Mouse (Mus musculus): Measurements from ENCODE around the gene Tead3. TPM values are rescaled to one million over a fixed set of nuclear protein-coding genes. Genes with fewer than 3 reads are reported as not detected.

Gene Tead3
- polyA plus RNA-seq, 1 experiment from 2014 or later = 6.5 TPM

DNA sequence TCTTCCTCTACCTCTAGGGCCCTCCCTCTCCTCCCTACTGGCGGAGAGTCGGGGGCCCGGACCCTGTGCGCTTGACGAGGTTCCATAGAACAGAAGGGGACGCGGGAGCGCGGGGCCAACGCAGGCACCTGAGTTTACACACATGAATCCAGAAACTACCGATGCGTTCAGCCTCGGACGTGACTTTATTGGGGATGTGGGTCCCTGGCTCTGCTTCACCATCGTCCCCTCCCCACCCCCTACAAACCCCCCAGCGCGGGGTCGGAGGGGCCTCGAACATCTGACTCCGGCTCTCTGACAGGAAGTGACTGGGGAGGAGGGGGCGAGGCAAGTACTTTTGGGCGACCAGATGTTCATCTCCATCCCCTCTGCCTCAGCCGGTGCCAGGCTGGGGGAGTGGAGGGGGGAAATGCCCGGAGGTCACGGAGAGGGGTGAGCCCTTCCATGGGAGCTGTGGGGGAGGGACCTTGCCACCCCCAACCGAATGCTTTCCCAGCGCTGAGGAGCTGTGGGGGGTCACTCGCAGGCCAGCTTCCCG lies 805 bp upstream of the Tead3 start:
- peaks cover 50% of the 10 kb centered on the region for H3K4me1 ChIP-seq
- DNase-seq (ENCODE audit: low spot score) = no peak
- no peaks in the 10 kb centered on the region for H3K9me3 ChIP-seq
- WGBS = 0% methylated on average over 29 of the region's 29 CpGs
- H3K27me3 ChIP-seq (ENCODE audit: insufficient read depth, poor library complexity, severe bottlenecking) = peaks cover 30% of the 10 kb centered on the region
- peak overlapping the region; percentile 96 for H3K27ac ChIP-seq
- peak overlapping the region; percentile 91 for H3K4me3 ChIP-seq
- H3K36me3 ChIP-seq = peaks cover 3% of the 10 kb centered on the region; the same call in 1 of the 2 replicates

DNA sequence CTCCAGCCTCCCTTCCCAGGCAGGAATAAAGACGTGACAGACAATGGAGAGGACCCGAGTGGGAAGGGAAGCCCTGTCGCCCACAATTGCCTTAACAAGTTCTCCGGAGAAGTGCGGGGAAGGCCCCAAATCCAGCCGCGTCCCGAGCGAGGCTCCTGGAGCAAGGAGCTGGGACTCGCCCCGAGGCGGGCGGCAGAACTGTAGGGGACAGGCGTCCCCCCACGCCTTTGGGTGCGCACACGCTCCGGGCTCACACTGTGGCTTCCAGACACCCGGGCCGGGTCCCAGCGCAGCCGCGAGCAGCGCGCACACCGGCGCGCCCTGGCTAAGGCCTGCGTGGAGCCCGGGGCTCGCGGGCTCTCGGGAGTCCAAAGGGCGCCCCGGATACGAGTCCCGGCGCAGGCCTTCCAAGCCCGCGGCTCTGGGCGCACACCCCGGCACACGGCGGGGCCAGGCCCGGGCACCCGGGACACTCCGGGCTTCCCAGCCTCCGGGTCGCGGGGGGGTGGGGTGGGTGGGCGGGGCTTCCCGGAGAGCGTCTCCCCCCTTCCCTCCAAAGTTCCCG lies 634 bp downstream of the Tead3 start:
- H3K4me3 ChIP-seq = peak overlapping the region; percentile 91
- H3K27me3 ChIP-seq (ENCODE audit: insufficient read depth, poor library complexity, severe bottlenecking) = peaks cover 33% of the 10 kb centered on the region
- peaks cover 3% of the 10 kb centered on the region; the same call in 1 of the 2 replicates for H3K36me3 ChIP-seq
- no peak for DNase-seq (ENCODE audit: low spot score)
- under 1% methylated on average over 54 of the region's 54 CpGs for WGBS
- no peaks in the 10 kb centered on the region for H3K9me3 ChIP-seq
- H3K4me1 ChIP-seq = peaks cover 64% of the 10 kb centered on the region
- H3K27ac ChIP-seq = peak overlapping the region; percentile 96

DNA sequence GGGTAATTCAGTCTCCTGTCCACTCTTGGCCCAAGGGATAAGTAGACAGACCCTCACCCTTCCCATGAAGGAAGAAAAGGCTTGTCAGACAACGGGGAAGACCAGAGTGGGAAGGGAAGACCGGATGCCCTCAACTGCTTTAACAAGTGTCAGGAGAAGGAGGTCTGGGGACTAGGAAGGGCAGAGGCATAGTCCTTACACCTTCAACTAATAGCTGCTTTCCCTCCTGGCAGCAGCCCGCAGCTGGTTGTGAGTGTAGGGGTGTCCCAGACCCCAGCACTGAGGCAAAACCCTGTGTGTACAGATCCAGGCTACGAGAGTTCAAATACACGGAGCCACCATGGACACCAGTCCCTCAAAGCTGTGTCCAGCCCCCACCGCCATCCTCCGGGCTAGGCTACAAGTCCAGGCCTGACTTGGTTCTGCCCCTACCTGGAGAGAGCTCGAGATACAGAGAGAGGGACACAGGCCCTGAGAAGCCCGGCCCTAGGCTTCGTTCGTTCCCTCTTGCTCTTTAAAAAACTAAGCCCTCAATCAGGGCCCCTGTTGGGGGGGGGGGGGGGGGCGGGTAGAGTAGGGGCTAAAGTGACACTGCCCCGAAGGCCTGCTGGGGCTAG lies 1.2 kb downstream of the Tead3 start:
- Histone ChIP-seq H3K27ac (peak overlapping the region; percentile 96), H3K27me3 (ENCODE audit: insufficient read depth, poor library complexity, severe bottlenecking) (peaks cover 35% of the 10 kb centered on the region), H3K4me3 (peak overlapping the region; percentile 91), H3K9me3 (no peaks in the 10 kb centered on the region), H3K36me3 (peaks cover 3% of the 10 kb centered on the region; the same call in 1 of the 2 replicates), H3K4me1 (peaks cover 70% of the 10 kb centered on the region)
- no peak for DNase-seq (ENCODE audit: low spot score)
- WGBS = 11% methylated on average over 13 of the region's 13 CpGs

DNA sequence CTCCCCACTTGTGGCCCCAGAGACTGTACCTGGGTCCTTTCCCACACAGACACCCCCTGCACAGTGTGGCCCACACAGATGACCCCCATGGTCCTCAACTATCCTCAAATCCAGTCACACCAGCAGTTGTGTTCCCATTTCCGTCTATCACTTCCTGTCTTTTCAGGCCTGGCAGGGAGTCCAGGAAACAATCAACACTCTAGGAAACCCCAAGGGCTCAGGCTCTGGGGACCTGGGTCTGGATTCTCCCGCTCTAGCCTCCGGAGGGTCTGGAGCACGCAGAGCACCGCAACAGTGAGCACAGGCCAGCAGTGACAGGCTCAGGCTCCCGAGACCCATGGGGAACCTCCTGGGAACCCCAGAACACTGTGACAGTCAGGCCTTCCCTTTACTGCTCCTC lies 2.4 kb downstream of the Tead3 start:
- 44% methylated on average over 6 of the region's 6 CpGs for WGBS
- H3K27ac ChIP-seq = peak overlapping the region; percentile 75
- H3K27me3 ChIP-seq (ENCODE audit: insufficient read depth, poor library complexity, severe bottlenecking) = peaks cover 32% of the 10 kb centered on the region
- H3K4me3 ChIP-seq = peak overlapping the region; percentile 91
- peaks cover 82% of the 10 kb centered on the region for H3K4me1 ChIP-seq
- no peaks in the 10 kb centered on the region for H3K9me3 ChIP-seq
- H3K36me3 ChIP-seq = peaks cover 3% of the 10 kb centered on the region; the same call in 1 of the 2 replicates
- no peak for DNase-seq (ENCODE audit: low spot score)

DNA sequence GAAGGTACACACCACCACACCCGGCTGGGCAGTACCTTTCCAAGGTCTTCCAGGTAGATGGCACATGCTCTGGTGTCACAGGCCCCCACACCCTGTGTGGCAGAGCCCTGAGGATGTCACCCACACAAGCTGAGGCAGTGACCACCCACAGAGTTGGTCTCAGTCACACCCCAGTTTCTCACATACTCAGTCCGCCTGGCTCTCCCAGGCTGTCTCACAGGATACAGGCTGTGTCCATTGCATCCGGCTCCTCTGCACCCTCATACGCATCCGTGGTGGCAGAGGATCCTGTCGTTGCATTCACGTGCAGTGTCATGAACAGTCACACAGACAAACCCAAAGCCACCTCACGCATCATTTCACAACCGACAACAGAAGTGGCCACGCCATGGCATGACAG lies 3.3 kb downstream of the Tead3 start:
- no peak for DNase-seq (ENCODE audit: low spot score)
- Histone ChIP-seq H3K27me3 (ENCODE audit: insufficient read depth, poor library complexity, severe bottlenecking) (peaks cover 23% of the 10 kb centered on the region), H3K4me3 (no peak overlapping the region), H3K36me3 (peaks cover 3% of the 10 kb centered on the region; the same call in 1 of the 2 replicates), H3K9me3 (no peaks in the 10 kb centered on the region), H3K27ac (no peak overlapping the region), H3K4me1 (peaks cover 86% of the 10 kb centered on the region)
- 79% methylated on average over 10 of the region's 10 CpGs for WGBS

- Histone ChIP-seq H3K27ac (peak overlapping the region; percentile 91), H3K4me1 (peaks cover 84% of the 10 kb centered on the region), H3K36me3 (peaks cover 3% of the 10 kb centered on the region; the same call in 1 of the 2 replicates), H3K9me3 (no peaks in the 10 kb centered on the region), H3K27me3 (ENCODE audit: insufficient read depth, poor library complexity, severe bottlenecking) (peaks cover 9% of the 10 kb centered on the region; the same call in 1 of the 2 replicates), H3K4me3 (peak overlapping the region; percentile 47)
- WGBS = 8% methylated on average over 10 of the region's 10 CpGs
- no peak for DNase-seq (ENCODE audit: low spot score)
Observed at GRCm38 (mm10) chr17:28345882-28346281, 4.7 kb downstream of the Tead3 start.

DNA sequence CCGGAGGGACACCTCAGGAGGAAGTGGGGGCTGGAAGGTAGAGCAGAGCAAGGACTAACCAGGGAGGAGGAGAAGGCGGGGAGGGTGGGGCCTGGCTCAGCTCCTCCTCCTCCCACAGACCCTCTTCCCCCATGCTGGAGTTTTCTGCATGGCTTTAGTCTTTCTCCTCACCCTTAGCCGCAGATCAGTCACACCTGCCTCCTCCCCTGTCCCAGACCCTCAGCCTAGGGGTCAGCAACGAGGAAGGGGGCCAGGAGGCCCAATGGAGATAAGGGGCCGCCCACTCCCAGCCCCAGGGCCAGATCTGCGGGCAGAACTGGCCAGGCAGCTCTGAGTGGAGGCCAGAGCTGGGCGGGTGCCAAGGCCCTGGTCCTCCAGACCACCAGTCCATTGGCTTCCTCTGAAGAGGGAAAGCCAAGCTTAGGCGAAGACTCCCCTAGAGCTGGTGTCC lies 5.3 kb downstream of the Tead3 start:
- 5% methylated on average over 7 of the region's 8 CpGs for WGBS
- peaks cover 6% of the 10 kb centered on the region for H3K36me3 ChIP-seq
- DNase-seq (ENCODE audit: low spot score) = no peak
- H3K27me3 ChIP-seq (ENCODE audit: insufficient read depth, poor library complexity, severe bottlenecking) = peaks cover 9% of the 10 kb centered on the region; the same call in 1 of the 2 replicates
- peak overlapping the region; percentile 47 for H3K4me3 ChIP-seq
- peaks cover 86% of the 10 kb centered on the region for H3K4me1 ChIP-seq
- H3K9me3 ChIP-seq = no peaks in the 10 kb centered on the region
- H3K27ac ChIP-seq = peak overlapping the region; percentile 91

GRCm38 (mm10) chr17:28344670-28345069 lies 5.9 kb downstream of the Tead3 start:
- no peak for DNase-seq (ENCODE audit: low spot score)
- WGBS = 19% methylated on average over 3 of the region's 3 CpGs
- peaks cover 91% of the 10 kb centered on the region for H3K4me1 ChIP-seq
- peaks cover 13% of the 10 kb centered on the region for H3K36me3 ChIP-seq
- H3K27ac ChIP-seq = peak overlapping the region; percentile 91
- H3K9me3 ChIP-seq = 0 out of 2 replicates have a peak, but pooled peaks cover 2% of the 10 kb centered on the region
- H3K27me3 ChIP-seq (ENCODE audit: insufficient read depth, poor library complexity, severe bottlenecking) = peaks cover 9% of the 10 kb centered on the region; the same call in 1 of the 2 replicates
- peak overlapping the region; percentile 47 for H3K4me3 ChIP-seq

GRCm38 (mm10) chr17:28344050-28344607 lies 6.5 kb downstream of the Tead3 start:
- Histone ChIP-seq H3K4me1 (peaks cover 86% of the 10 kb centered on the region), H3K27me3 (ENCODE audit: insufficient read depth, poor library complexity, severe bottlenecking) (peaks cover 9% of the 10 kb centered on the region; the same call in 1 of the 2 replicates), H3K36me3 (peaks cover 18% of the 10 kb centered on the region), H3K4me3 (peak overlapping the region; percentile 47), H3K9me3 (0 out of 2 replicates have a peak, but pooled peaks cover 4% of the 10 kb centered on the region), H3K27ac (peak overlapping the region; percentile 91)
- DNase-seq (ENCODE audit: low spot score) = peak; percentile 90
- 18% methylated on average over 4 of the region's 4 CpGs for WGBS

DNA sequence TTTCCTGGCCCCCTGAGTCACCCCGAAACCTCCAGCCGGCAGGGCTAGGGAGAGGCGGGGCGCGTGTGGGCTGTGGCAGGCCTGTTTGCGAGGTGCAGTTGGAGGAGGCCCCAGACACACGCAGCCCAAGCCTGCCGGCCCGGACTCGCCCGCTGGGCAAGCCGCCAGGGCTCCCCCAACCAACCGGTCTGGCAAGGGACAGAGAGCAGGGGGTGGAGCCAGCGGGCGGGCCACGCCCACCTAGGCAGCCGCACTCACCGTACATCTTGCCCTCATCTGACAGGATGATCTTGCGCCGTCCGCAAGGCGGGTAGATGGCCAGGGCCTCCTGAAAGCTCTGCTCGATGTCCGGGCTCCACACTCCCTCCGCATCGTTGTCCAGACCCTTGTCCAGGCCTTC lies 9.5 kb downstream of the Tead3 start:
- Histone ChIP-seq H3K27me3 (ENCODE audit: insufficient read depth, poor library complexity, severe bottlenecking) (peaks cover 8% of the 10 kb centered on the region; the same call in 1 of the 2 replicates), H3K4me1 (peaks cover 65% of the 10 kb centered on the region), H3K36me3 (peaks cover 42% of the 10 kb centered on the region), H3K4me3 (peak overlapping the region; percentile 47), H3K9me3 (0 out of 2 replicates have a peak, but pooled peaks cover 4% of the 10 kb centered on the region), H3K27ac (peak overlapping the region; percentile 87)
- WGBS = 3% methylated on average over 26 of the region's 26 CpGs
- peak; percentile 93 for DNase-seq (ENCODE audit: low spot score)

DNA sequence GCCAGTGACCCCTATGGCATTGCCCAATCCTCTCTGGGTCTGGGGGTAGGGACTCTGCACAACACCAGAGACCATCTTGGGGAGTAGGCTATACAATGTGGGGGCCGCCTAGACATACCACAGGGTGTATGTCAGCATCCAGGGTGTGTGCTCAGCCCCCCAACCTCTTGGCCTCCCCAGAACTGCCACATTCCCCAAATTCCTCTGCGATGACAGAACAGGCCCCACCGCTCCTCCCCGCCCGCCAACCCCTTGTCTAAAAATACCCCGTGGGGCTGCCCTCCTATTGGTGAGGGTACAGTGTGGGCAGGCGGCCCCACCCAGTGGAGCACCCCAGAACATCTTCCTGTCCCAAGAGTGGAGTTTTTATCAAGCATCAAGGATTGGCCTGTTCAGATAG lies 10.0 kb downstream of the Tead3 start:
- Histone ChIP-seq H3K27ac (peak overlapping the region; percentile 87), H3K36me3 (peaks cover 47% of the 10 kb centered on the region), H3K4me3 (peak overlapping the region; percentile 47), H3K9me3 (0 out of 2 replicates have a peak, but pooled peaks cover 4% of the 10 kb centered on the region), H3K27me3 (ENCODE audit: insufficient read depth, poor library complexity, severe bottlenecking) (peaks cover 5% of the 10 kb centered on the region; the same call in 1 of the 2 replicates), H3K4me1 (peaks cover 64% of the 10 kb centered on the region)
- WGBS = 34% methylated on average over 7 of the region's 7 CpGs
- DNase-seq (ENCODE audit: low spot score) = no peak

GRCm38 (mm10) chr17:28337547-28337946 lies 13.1 kb downstream of the Tead3 start:
- Histone ChIP-seq H3K9me3 (0 out of 2 replicates have a peak, but pooled peaks cover 4% of the 10 kb centered on the region), H3K27ac (no peak overlapping the region), H3K36me3 (peaks cover 73% of the 10 kb centered on the region), H3K27me3 (ENCODE audit: insufficient read depth, poor library complexity, severe bottlenecking) (no peaks in the 10 kb centered on the region), H3K4me1 (peaks cover 55% of the 10 kb centered on the region), H3K4me3 (no peak overlapping the region)
- WGBS = 90% methylated on average over 7 of the region's 7 CpGs
- DNase-seq (ENCODE audit: low spot score) = no peak

Measured in heart, embryonic 10.5 days (tissue).